Mouse (Mus musculus): ENCODE measurements around the gene Gcdh. TPM values are rescaled to one million over a fixed set of nuclear protein-coding genes. Genes with fewer than 3 reads are reported as not detected.

Gene Gcdh
- polyA plus RNA-seq, 1 experiment from 2014 or later = 31.8 TPM

DNA sequence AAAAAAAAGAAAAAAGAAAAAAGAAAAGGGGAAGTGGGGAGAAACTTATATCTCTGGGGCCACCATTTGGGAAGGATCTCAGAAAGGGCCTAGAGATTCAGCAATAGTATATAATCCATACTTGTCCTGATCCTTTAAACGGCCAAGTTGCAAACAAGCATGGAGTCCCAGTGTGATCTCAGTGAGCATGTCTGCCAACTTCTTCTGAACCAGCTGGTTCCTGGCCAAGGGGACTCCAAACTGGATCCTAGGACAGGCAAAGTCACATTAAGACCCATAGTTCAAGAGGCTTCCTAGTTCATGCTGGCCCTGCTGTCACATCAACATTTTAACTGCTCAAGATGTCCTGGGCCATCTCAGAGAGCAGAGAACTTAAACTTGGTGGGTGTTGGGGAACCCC, 4.6 kb downstream of the Gcdh start:
- no peak for ATAC-seq (ENCODE audit: low FRiP score)
- 93% methylated on average over 1 of the region's 1 CpGs for WGBS
- DNase-seq (ENCODE audit: low spot score, missing footprints) = peak; percentile 56
- Histone ChIP-seq H3K27me3 (ENCODE audit: control insufficient read depth, insufficient read depth, low read length) (no peaks in the 10 kb centered on the region), H3K9ac (ENCODE audit: low read length) (no peak overlapping the region), H3K4me3 (ENCODE audit: low read depth, low read length) (no peak overlapping the region), H3K4me2 (no peak overlapping the region), H3K36me3 (ENCODE audit: control insufficient read depth, insufficient read depth, low read length) (peaks cover 3% of the 10 kb centered on the region; the same call in 1 of the 2 replicates), H3K9me3 (ENCODE audit: control insufficient read depth, low read length) (no peaks in the 10 kb centered on the region), H3K4me1 (ENCODE audit: control insufficient read depth, insufficient read depth, low read length) (peaks cover 5% of the 10 kb centered on the region), H3K27ac (ENCODE audit: low read depth, low read length) (no peak overlapping the region)

DNA sequence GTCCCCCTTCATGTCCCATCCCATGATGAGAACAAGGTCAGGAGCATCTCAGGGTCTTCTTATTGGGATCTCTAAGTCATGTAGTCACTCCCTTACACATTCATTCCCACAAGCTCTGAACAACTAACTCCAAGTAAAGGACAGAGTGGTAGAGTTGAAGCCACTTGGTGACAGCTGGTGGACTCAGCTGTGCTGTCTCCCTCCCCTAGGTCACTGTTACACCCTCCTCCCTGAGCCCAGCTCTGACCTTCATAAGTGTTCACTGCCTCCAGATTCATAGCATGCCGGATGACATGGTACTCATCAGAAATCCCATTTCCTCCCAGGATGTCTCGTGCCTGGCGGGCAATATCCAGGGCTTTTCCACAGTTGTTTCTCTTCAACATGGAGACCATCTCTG, 5.4 kb downstream of the Gcdh start:
- H3K27ac ChIP-seq (ENCODE audit: low read depth, low read length) = no peak overlapping the region
- peaks cover 5% of the 10 kb centered on the region for H3K4me1 ChIP-seq (ENCODE audit: control insufficient read depth, insufficient read depth, low read length)
- ATAC-seq (ENCODE audit: low FRiP score) (no peak), DNase-seq (ENCODE audit: low spot score, missing footprints) (no peak)
- H3K9ac ChIP-seq (ENCODE audit: low read length) = no peak overlapping the region
- no peak overlapping the region for H3K4me3 ChIP-seq (ENCODE audit: low read depth, low read length)
- H3K4me2 ChIP-seq = no peak overlapping the region
- peaks cover 3% of the 10 kb centered on the region; the same call in 1 of the 2 replicates for H3K36me3 ChIP-seq (ENCODE audit: control insufficient read depth, insufficient read depth, low read length)
- WGBS = 93% methylated on average over 3 of the region's 3 CpGs
- no peaks in the 10 kb centered on the region for H3K9me3 ChIP-seq (ENCODE audit: control insufficient read depth, low read length)
- no peaks in the 10 kb centered on the region for H3K27me3 ChIP-seq (ENCODE audit: control insufficient read depth, insufficient read depth, low read length)

DNA sequence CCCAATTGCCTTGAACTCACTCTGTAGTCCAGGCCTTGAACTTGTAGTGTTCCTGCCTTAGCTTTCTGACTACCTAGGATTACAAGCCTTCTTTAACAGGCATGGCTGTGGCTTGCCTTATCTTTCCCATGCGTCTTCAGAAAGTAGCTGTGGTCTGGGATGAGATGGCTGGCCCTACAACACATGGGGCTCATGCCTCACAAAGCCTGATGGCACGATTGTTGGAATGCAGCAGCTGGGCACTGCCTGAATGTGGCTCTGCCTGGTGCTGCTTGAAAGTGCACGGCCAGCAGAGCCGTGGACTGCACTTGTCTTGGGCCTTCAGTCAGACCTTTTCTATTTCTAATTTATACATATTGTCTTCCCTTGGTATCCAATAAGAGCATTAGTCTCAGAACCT, 9.0 kb downstream of the Gcdh start:
- Histone ChIP-seq H3K36me3 (ENCODE audit: control insufficient read depth, insufficient read depth, low read length) (peaks cover 3% of the 10 kb centered on the region; the same call in 1 of the 2 replicates), H3K9ac (ENCODE audit: low read length) (no peak overlapping the region), H3K4me2 (no peak overlapping the region), H3K4me1 (ENCODE audit: control insufficient read depth, insufficient read depth, low read length) (no peaks in the 10 kb centered on the region), H3K4me3 (ENCODE audit: low read depth, low read length) (no peak overlapping the region), H3K27ac (ENCODE audit: low read depth, low read length) (no peak overlapping the region), H3K27me3 (ENCODE audit: control insufficient read depth, insufficient read depth, low read length) (no peaks in the 10 kb centered on the region), H3K9me3 (ENCODE audit: control insufficient read depth, low read length) (no peaks in the 10 kb centered on the region)
- WGBS = 87% methylated on average over 4 of the region's 4 CpGs
- DNase-seq (ENCODE audit: low spot score, missing footprints) (no peak), ATAC-seq (ENCODE audit: low FRiP score) (no peak)

- no peak overlapping the region for H3K4me3 ChIP-seq (ENCODE audit: low read depth, low read length)
- WGBS = 96% methylated on average over 1 of the region's 1 CpGs
- no peaks in the 10 kb centered on the region for H3K27me3 ChIP-seq (ENCODE audit: control insufficient read depth, insufficient read depth, low read length)
- H3K9ac ChIP-seq (ENCODE audit: low read length) = no peak overlapping the region
- H3K9me3 ChIP-seq (ENCODE audit: control insufficient read depth, low read length) = no peaks in the 10 kb centered on the region
- ATAC-seq (ENCODE audit: low FRiP score) = no peak
- DNase-seq (ENCODE audit: low spot score, missing footprints) = no peak
- H3K27ac ChIP-seq (ENCODE audit: low read depth, low read length) = no peak overlapping the region
- H3K4me1 ChIP-seq (ENCODE audit: control insufficient read depth, insufficient read depth, low read length) = no peaks in the 10 kb centered on the region
- H3K4me2 ChIP-seq = no peak overlapping the region
- no peaks in the 10 kb centered on the region for H3K36me3 ChIP-seq (ENCODE audit: control insufficient read depth, insufficient read depth, low read length)
Measured at GRCm38 (mm10) chr8:84878915-84879314, 14.8 kb downstream of the Gcdh start.

GRCm38 (mm10) chr8:84877297-84878035, 16.3 kb downstream of the Gcdh start:
- no peaks in the 10 kb centered on the region for H3K9me3 ChIP-seq (ENCODE audit: control insufficient read depth, low read length)
- H3K27me3 ChIP-seq (ENCODE audit: control insufficient read depth, insufficient read depth, low read length) = peaks cover 2% of the 10 kb centered on the region
- H3K4me1 ChIP-seq (ENCODE audit: control insufficient read depth, insufficient read depth, low read length) = peaks cover 1% of the 10 kb centered on the region; the same call in 1 of the 2 replicates
- DNase-seq (ENCODE audit: low spot score, missing footprints) (peak; percentile 23), ATAC-seq (ENCODE audit: low FRiP score) (no peak)
- 95% methylated on average over 3 of the region's 3 CpGs for WGBS
- no peak overlapping the region for H3K4me3 ChIP-seq (ENCODE audit: low read depth, low read length)
- H3K9ac ChIP-seq (ENCODE audit: low read length) = no peak overlapping the region
- H3K36me3 ChIP-seq (ENCODE audit: control insufficient read depth, insufficient read depth, low read length) = no peaks in the 10 kb centered on the region
- no peak overlapping the region for H3K4me2 ChIP-seq
- H3K27ac ChIP-seq (ENCODE audit: low read depth, low read length) = no peak overlapping the region

- Histone ChIP-seq H3K9me3 (ENCODE audit: control insufficient read depth, low read length) (no peaks in the 10 kb centered on the region), H3K9ac (ENCODE audit: low read length) (no peak overlapping the region), H3K36me3 (ENCODE audit: control insufficient read depth, insufficient read depth, low read length) (no peaks in the 10 kb centered on the region), H3K4me1 (ENCODE audit: control insufficient read depth, insufficient read depth, low read length) (peaks cover 6% of the 10 kb centered on the region; the same call in 1 of the 2 replicates), H3K4me3 (ENCODE audit: low read depth, low read length) (no peak overlapping the region), H3K4me2 (no peak overlapping the region), H3K27me3 (ENCODE audit: control insufficient read depth, insufficient read depth, low read length) (peaks cover 8% of the 10 kb centered on the region), H3K27ac (ENCODE audit: low read depth, low read length) (no peak overlapping the region)
- 96% methylated on average over 3 of the region's 3 CpGs for WGBS
- DNase-seq (ENCODE audit: low spot score, missing footprints) (peak; percentile 47), ATAC-seq (ENCODE audit: low FRiP score) (no peak)
Measured at GRCm38 (mm10) chr8:84874339-84874738, 19.4 kb downstream of the Gcdh start.

DNA sequence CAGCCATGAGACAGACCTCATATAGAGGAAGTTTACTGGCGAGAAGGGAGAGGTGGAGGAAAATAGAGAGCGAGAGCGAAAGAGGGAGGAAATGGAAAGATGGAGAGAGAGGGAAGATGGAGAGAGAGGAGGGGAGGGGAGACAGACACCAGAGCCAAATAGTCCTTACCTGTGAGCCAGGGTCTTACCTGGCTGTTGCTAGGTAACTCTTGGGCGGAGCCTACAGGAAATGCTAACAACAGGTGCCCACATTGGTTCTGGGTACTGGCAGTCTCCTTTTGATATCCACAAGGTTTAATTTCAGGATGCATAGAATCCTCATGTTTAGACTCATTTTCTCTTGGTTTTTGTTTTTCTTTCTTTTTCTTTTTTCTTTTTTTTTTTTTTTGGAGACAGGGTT, 20.7 kb downstream of the Gcdh start:
- Histone ChIP-seq H3K36me3 (ENCODE audit: control insufficient read depth, insufficient read depth, low read length) (peaks cover 3% of the 10 kb centered on the region; the same call in 1 of the 2 replicates), H3K4me2 (peak overlapping the region; percentile 71), H3K27me3 (ENCODE audit: control insufficient read depth, insufficient read depth, low read length) (peaks cover 8% of the 10 kb centered on the region), H3K9ac (ENCODE audit: low read length) (no peak overlapping the region), H3K4me3 (ENCODE audit: low read depth, low read length) (peak overlapping the region; percentile 31; the same call in 1 of the 2 replicates), H3K9me3 (ENCODE audit: control insufficient read depth, low read length) (no peaks in the 10 kb centered on the region), H3K4me1 (ENCODE audit: control insufficient read depth, insufficient read depth, low read length) (peaks cover 6% of the 10 kb centered on the region; the same call in 1 of the 2 replicates), H3K27ac (ENCODE audit: low read depth, low read length) (no peak overlapping the region)
- 80% methylated on average over 4 of the region's 4 CpGs for WGBS
- ATAC-seq (ENCODE audit: low FRiP score) (no peak), DNase-seq (ENCODE audit: low spot score, missing footprints) (no peak)

GRCm38 (mm10) chr8:84872309-84872965, 21.3 kb downstream of the Gcdh start:
- no peaks in the 10 kb centered on the region for H3K9me3 ChIP-seq (ENCODE audit: control insufficient read depth, low read length)
- peak; percentile 75 for ATAC-seq (ENCODE audit: low FRiP score)
- H3K4me2 ChIP-seq = peak overlapping the region; percentile 71
- H3K9ac ChIP-seq (ENCODE audit: low read length) = peak overlapping the region; percentile 66
- H3K27ac ChIP-seq (ENCODE audit: low read depth, low read length) = no peak overlapping the region
- WGBS = 4% methylated on average over 54 of the region's 54 CpGs
- peaks cover 9% of the 10 kb centered on the region for H3K36me3 ChIP-seq (ENCODE audit: control insufficient read depth, insufficient read depth, low read length)
- DNase-seq (ENCODE audit: low spot score, missing footprints) = peak; percentile 92
- H3K4me1 ChIP-seq (ENCODE audit: control insufficient read depth, insufficient read depth, low read length) = peaks cover 6% of the 10 kb centered on the region; the same call in 1 of the 2 replicates
- H3K4me3 ChIP-seq (ENCODE audit: low read depth, low read length) = peak overlapping the region; percentile 31
- H3K27me3 ChIP-seq (ENCODE audit: control insufficient read depth, insufficient read depth, low read length) = peaks cover 8% of the 10 kb centered on the region
